Mouse (Mus musculus): ENCODE measurements around the gene Prss46. TPM values are rescaled to one million over a fixed set of nuclear protein-coding genes. Genes with fewer than 3 reads are reported as not detected.

Gene Prss46
- total and polyA plus RNA-seq, 2 experiments = not detected

DNA sequence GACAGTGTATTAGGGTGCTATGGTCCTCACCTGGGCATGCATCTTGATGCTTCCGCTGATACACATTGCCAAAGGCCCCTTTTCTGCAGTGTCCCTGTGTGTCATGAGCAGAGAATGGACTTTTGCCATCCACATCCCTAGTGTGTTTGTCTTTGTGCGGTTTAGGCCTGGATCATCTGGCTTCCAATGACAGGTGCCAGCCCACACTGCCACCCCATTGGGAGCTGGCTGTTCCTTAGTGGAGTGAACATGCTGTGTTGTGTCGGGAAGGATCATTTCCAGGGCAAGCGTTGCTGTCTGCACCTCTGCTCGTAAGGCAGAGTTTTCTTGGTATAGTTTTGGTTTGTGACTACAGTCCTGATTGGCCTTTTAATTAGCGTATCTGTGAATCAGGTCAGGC lies 56.9 kb downstream of the Prss46 start:
- DNase-seq (ENCODE audit: extremely low read depth, low read depth, low spot score) = no peak
- H3K4me3 ChIP-seq (ENCODE audit: insufficient read depth, low read depth, low read length) = no peak overlapping the region
- H3K27ac ChIP-seq (replicated peaks; ENCODE audit: insufficient read depth, low read depth, low read length) = no peak overlapping the region
- TF ChIP-seq CTCF (IDR thresholded peaks at IDR 0.05; ENCODE audit: low read depth, low read length) (no peak), POLR2A (IDR thresholded peaks at IDR 0.05; ENCODE audit: extremely low read depth, insufficient read depth, low read length) (no peak)
- H3K9ac ChIP-seq (ENCODE audit: low read depth, low read length) = no peak overlapping the region
- no peaks in the 10 kb centered on the region for H3K4me1 ChIP-seq (ENCODE audit: control insufficient read depth, insufficient read depth, low read length)
- no peaks in the 10 kb centered on the region for H3K27me3 ChIP-seq (ENCODE audit: control insufficient read depth, insufficient read depth, low read length)
- WGBS = 81% methylated on average over 6 of the region's 6 CpGs
- H3K79me2 ChIP-seq (ENCODE audit: control insufficient read depth, insufficient read depth, low read length) = no peaks in the 10 kb centered on the region
- peaks cover 4% of the 10 kb centered on the region; the same call in 1 of the 2 replicates for H3K36me3 ChIP-seq (ENCODE audit: control insufficient read depth, insufficient read depth, low read length)

DNA sequence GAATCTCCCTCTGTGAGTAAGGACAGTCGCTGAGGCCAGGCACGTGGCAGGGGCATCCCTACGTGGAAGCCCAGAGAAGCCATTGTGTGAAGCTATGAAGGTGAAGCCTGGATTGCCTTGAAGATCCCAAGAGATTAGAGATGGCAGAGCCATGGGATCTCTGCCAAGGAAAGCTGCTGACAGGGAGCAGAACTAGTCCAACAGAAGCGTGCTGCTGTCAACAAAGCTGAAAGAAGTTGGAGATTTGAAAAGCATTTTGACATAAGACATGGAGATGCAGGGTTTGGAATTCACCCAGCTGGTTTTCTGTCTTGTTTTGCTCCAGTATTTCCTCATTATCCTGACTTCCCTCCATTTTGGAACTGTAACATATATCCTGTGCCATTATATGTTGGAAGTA lies 58.0 kb downstream of the Prss46 start:
- DNase-seq (ENCODE audit: extremely low read depth, low read depth, low spot score) = no peak
- H3K9ac ChIP-seq (ENCODE audit: low read depth, low read length) = no peak overlapping the region
- H3K79me2 ChIP-seq (ENCODE audit: control insufficient read depth, insufficient read depth, low read length) = no peaks in the 10 kb centered on the region
- H3K4me1 ChIP-seq (ENCODE audit: control insufficient read depth, insufficient read depth, low read length) = no peaks in the 10 kb centered on the region
- H3K27me3 ChIP-seq (ENCODE audit: control insufficient read depth, insufficient read depth, low read length) = no peaks in the 10 kb centered on the region
- H3K27ac ChIP-seq (replicated peaks; ENCODE audit: insufficient read depth, low read depth, low read length) = no peak overlapping the region
- no peak overlapping the region for H3K4me3 ChIP-seq (ENCODE audit: insufficient read depth, low read depth, low read length)
- TF ChIP-seq CTCF (IDR thresholded peaks at IDR 0.05; ENCODE audit: low read depth, low read length) (no peak), POLR2A (IDR thresholded peaks at IDR 0.05; ENCODE audit: extremely low read depth, insufficient read depth, low read length) (no peak)
- WGBS = 80% methylated on average over 4 of the region's 4 CpGs
- H3K36me3 ChIP-seq (ENCODE audit: control insufficient read depth, insufficient read depth, low read length) = no peaks in the 10 kb centered on the region; the same call in 1 of the 2 replicates

Other genes with a start within 250 kb of the Prss46 start
- 0.65 and 1.6 TPM in 2 replicates for gene Nradd, start 220.1 kb upstream of the Prss46 start, total RNA-seq (2014; rRNA removed)
- gene Nradd, start 220.1 kb upstream of the Prss46 start, polyA plus RNA-seq (2012; rRNA removed) = 0.92 and 1.4 TPM in 2 replicates
- 2.1 and 4.6 TPM in 2 replicates for gene Nbeal2, start 190.3 kb upstream of the Prss46 start, total RNA-seq (2014; rRNA removed)
- 11.6 and 12.7 TPM in 2 replicates for gene Nbeal2, start 190.3 kb upstream of the Prss46 start, polyA plus RNA-seq (2012; rRNA removed)
- 28.7 and 29.9 TPM in 2 replicates for gene Ccdc12, start 188.0 kb upstream of the Prss46 start, total RNA-seq (2014; rRNA removed)
- gene Ccdc12, start 188.0 kb upstream of the Prss46 start, polyA plus RNA-seq (2012; rRNA removed) = 48.7 and 51.4 TPM in 2 replicates
- gene Myl3, start 102.6 kb upstream of the Prss46 start, total RNA-seq (2014; rRNA removed) = 0.55 and 0.94 TPM in 2 replicates
- 0.25 TPM in 1 of 2 replicates, not detected in the other for gene Myl3, start 102.6 kb upstream of the Prss46 start, polyA plus RNA-seq (2012; rRNA removed)
- gene Pth1r, start 97.4 kb upstream of the Prss46 start, total RNA-seq (2014; rRNA removed) = 7.4 and 11.0 TPM in 2 replicates
- 24.4 and 28.1 TPM in 2 replicates for gene Pth1r, start 97.4 kb upstream of the Prss46 start, polyA plus RNA-seq (2012; rRNA removed)
- not detected in 2 replicates for gene Prss42, start 46.3 kb upstream of the Prss46 start, total RNA-seq (2014; rRNA removed)
- gene Prss42, start 46.3 kb upstream of the Prss46 start, polyA plus RNA-seq (2012; rRNA removed) = not detected in 2 replicates
- gene Prss44, start 30.5 kb upstream of the Prss46 start, total RNA-seq (2014; rRNA removed) = not detected in 2 replicates
- gene Prss44, start 30.5 kb upstream of the Prss46 start, polyA plus RNA-seq (2012; rRNA removed) = not detected in 2 replicates
- not detected in 2 replicates for gene Prss43, start 17.8 kb upstream of the Prss46 start, total RNA-seq (2014; rRNA removed)
- not detected in 2 replicates for gene Prss43, start 17.8 kb upstream of the Prss46 start, polyA plus RNA-seq (2012; rRNA removed)
- not detected in 2 replicates for gene Prss45, start 9.9 kb upstream of the Prss46 start, total RNA-seq (2014; rRNA removed)
- gene Prss45, start 9.9 kb upstream of the Prss46 start, polyA plus RNA-seq (2012; rRNA removed) = not detected in 2 replicates
- gene Prss50, start 13.5 kb downstream of the Prss46 start, total RNA-seq (2014; rRNA removed) = not detected in 2 replicates
- gene Prss50, start 13.5 kb downstream of the Prss46 start, polyA plus RNA-seq (2012; rRNA removed) = not detected in 2 replicates
- 8.0 and 16.8 TPM in 2 replicates for gene Als2cl, start 35.4 kb downstream of the Prss46 start, total RNA-seq (2014; rRNA removed)
- gene Als2cl, start 35.4 kb downstream of the Prss46 start, polyA plus RNA-seq (2012; rRNA removed) = 29.1 and 45.5 TPM in 2 replicates
- 4.4 and 5.5 TPM in 2 replicates for gene Tmie, start 35.6 kb downstream of the Prss46 start, total RNA-seq (2014; rRNA removed)
- gene Tmie, start 35.6 kb downstream of the Prss46 start, polyA plus RNA-seq (2012; rRNA removed) = 13.1 and 20.8 TPM in 2 replicates
- gene Fam240a, start 72.4 kb downstream of the Prss46 start, total RNA-seq (2014; rRNA removed) = not detected in 2 replicates
- gene Fam240a, start 72.4 kb downstream of the Prss46 start, polyA plus RNA-seq (2012; rRNA removed) = not detected in 2 replicates
- gene Tdgf1, start 101.7 kb downstream of the Prss46 start, total RNA-seq (2014; rRNA removed) = not detected in 2 replicates
- not detected in 2 replicates for gene Tdgf1, start 101.7 kb downstream of the Prss46 start, polyA plus RNA-seq (2012; rRNA removed)
- gene Lrrc2, start 107.0 kb downstream of the Prss46 start, total RNA-seq (2014; rRNA removed) = 0.46 TPM in 1 of 2 replicates, not detected in the other
- not detected in 2 replicates for gene Lrrc2, start 107.0 kb downstream of the Prss46 start, polyA plus RNA-seq (2012; rRNA removed)
- 14.5 and 19.8 TPM in 2 replicates for gene Rtp3, start 146.1 kb downstream of the Prss46 start, total RNA-seq (2014; rRNA removed)
- gene Rtp3, start 146.1 kb downstream of the Prss46 start, polyA plus RNA-seq (2012; rRNA removed) = 57.5 and 61.0 TPM in 2 replicates
- gene Ltf, start 174.8 kb downstream of the Prss46 start, total RNA-seq (2014; rRNA removed) = 0.37 and 0.47 TPM in 2 replicates
- 0.12 and 0.51 TPM in 2 replicates for gene Ltf, start 174.8 kb downstream of the Prss46 start, polyA plus RNA-seq (2012; rRNA removed)
- gene Ccrl2, start 213.0 kb downstream of the Prss46 start, total RNA-seq (2014; rRNA removed) = 2.4 and 3.2 TPM in 2 replicates
- 1.3 and 1.8 TPM in 2 replicates for gene Ccrl2, start 213.0 kb downstream of the Prss46 start, polyA plus RNA-seq (2012; rRNA removed)

Data from liver, adult 2 months (tissue).